Mouse (Mus musculus) stomach, postnatal 0 days (tissue): ENCODE measurements around the gene Pabpc5. TPM values are rescaled to one million over a fixed set of nuclear protein-coding genes. Genes with fewer than 3 reads are reported as not detected.

Experiments used
- ATAC-seq: fragments of 200-750 bp; cut with Nextera tagmentation; 2 replicates; pipeline ENCODE4 v1.8.0; 2017; ENCODE audit not compliant: low FRiP score, low TSS enrichment
- DNase-seq: peaks from one replicate; pipeline ENCODE4 v3.0.0-alpha.2; 2016; ENCODE audit warnings: low spot score
- H3K27ac ChIP-seq: fragments of 300-500 bp; sonication (generic); replicated peaks from 2 replicates; pipeline ENCODE4 v1.5.1; 2014; ENCODE audit warnings: mild to moderate bottlenecking, control low read depth
- H3K27me3 ChIP-seq: fragments of 300-500 bp; sonication (generic); 2 replicates; pipeline ENCODE4 v1.6.1; 2014; ENCODE audit warnings: low read length; ENCODE audit not compliant: control insufficient read depth, insufficient read depth
- H3K36me3 ChIP-seq: fragments of 300-500 bp; sonication (generic); 2 replicates; pipeline ENCODE4 v1.6.1; 2014; ENCODE audit warnings: low read length, mixed read lengths; ENCODE audit not compliant: control insufficient read depth, insufficient read depth
- H3K4me1 ChIP-seq: fragments of 300-500 bp; sonication (generic); replicated peaks from 2 replicates; pipeline ENCODE4 v1.6.1; 2014; ENCODE audit warnings: antibody characterized with exemption; ENCODE audit not compliant: control insufficient read depth, insufficient read depth
- H3K4me2 ChIP-seq: fragments of 300-500 bp; sonication (generic); replicated peaks from 2 replicates; pipeline ENCODE4 v1.6.1; 2014; ENCODE audit warnings: low read depth, mild to moderate bottlenecking, control low read depth, moderate library complexity
- H3K4me3 ChIP-seq: fragments of 300-500 bp; sonication (generic); 2 replicates; pipeline ENCODE4 v1.5.1; 2014; ENCODE audit warnings: low read depth, low read length, control low read depth
- H3K9ac ChIP-seq: fragments of 300-500 bp; sonication (generic); 2 replicates; pipeline ENCODE4 v1.6.1; 2014; ENCODE audit warnings: mild to moderate bottlenecking, low read length, control low read depth, mixed read lengths
- H3K9me3 ChIP-seq: fragments of 300-500 bp; sonication (generic); 2 replicates; pipeline ENCODE4 v1.6.1; 2016; ENCODE audit warnings: low read length; ENCODE audit not compliant: control insufficient read depth
- CTCF ChIP-seq: IDR thresholded peaks from 2 replicates; pipeline ENCODE4 v1.5.1; 2016; ENCODE audit warnings: antibody characterized with exemption, low read depth, mild to moderate bottlenecking, moderate library complexity
- EP300 ChIP-seq: optimal IDR thresholded peaks from 2 replicates; pipeline ENCODE3; 2016; ENCODE audit warnings: antibody characterized with exemption
- WGBS: fragments of 180-500 bp; shearing (Covaris S2); extraction: QIAGEN DNeasy Blood & Tissue Kit; methylation state at CpG from one replicate; pipeline ENCODE4 v1.1.7; 2014; 5-methylcytosine and 5-hydroxymethylcytosine counted together
- polyA plus RNA-seq: library from polyadenylated mRNA; unstranded; fragments of >200 nt; fragmentation: Nextera tagmentation; extraction: Ambion mirVana; gene quantifications from 2 replicates; pipeline ENCODE4 v1.2.1, GENCODE M21; 2015

Gene Pabpc5
- polyA plus RNA-seq = 0.07 and 0.11 TPM in 2 replicates

GRCm38 (mm10) chrX:119927081-119927571 is at the start of gene Pabpc5:
Gene Pabpc5 (plus strand): TSS chrX:119927196.
- peak; percentile 80 for ATAC-seq
- Histone ChIP-seq H3K4me1 (no peaks in the 10 kb centered on the region), H3K27me3 (no peaks in the 10 kb centered on the region), H3K36me3 (no peaks in the 10 kb centered on the region), H3K4me3 (peak within 1 kb of the TSS; percentile 30), H3K9me3 (no peaks in the 10 kb centered on the region), H3K27ac (0 out of 2 replicates have a peak within 1 kb of the TSS, but pooled peaks have one; percentile 30), H3K9ac (0 out of 2 replicates have a peak within 1 kb of the TSS, but pooled peaks have one; percentile 43), H3K4me2 (peak within 1 kb of the TSS; percentile 42)
- no peak for TF ChIP-seq CTCF
- no peak for TF ChIP-seq EP300
- 8% methylated on average over 20 of the region's 21 CpGs for WGBS
- peak; percentile 51 for DNase-seq

DNA sequence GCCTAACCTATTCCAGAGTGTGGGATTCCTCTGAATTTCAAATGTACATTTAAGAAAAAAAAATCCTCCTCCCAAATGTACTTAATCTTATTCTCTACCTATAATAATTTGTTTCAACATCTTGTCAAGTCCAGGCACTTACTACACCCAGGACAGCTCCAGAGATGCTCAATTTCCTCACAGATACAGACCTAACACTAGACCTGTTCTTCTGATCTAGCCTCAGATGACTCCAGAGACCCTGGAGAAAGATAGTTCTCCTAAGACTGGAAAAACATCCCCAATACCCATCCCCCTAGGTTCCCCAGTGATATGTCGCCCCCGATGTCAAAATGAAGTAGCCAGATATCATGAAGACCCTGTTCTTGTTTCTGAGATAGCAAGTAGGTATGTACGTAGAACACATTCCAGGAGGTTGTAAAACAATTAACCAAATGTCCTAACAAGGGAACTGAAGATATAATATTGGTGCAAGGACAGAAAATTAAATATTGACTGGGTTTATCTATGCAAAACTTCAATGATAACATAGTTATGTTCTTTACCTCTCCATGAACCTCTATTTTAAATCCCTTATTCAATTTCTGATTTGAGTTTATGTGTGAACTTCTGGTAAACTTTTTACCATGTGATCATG is 39.9 kb upstream of the Pabpc5 start:
- Histone ChIP-seq H3K27me3 (no peaks in the 10 kb centered on the region), H3K4me3 (no peak overlapping the region), H3K9me3 (no peaks in the 10 kb centered on the region), H3K36me3 (no peaks in the 10 kb centered on the region), H3K27ac (no peak overlapping the region), H3K9ac (no peak overlapping the region), H3K4me1 (no peaks in the 10 kb centered on the region), H3K4me2 (no peak overlapping the region)
- DNase-seq = no peak
- 86% methylated on average over 3 of the region's 3 CpGs for WGBS
- TF ChIP-seq CTCF (no peak), EP300 (no peak)
- ATAC-seq = no peak

- TF ChIP-seq CTCF = no peak
- no peak for TF ChIP-seq EP300
- 70% methylated on average over 6 of the region's 6 CpGs for WGBS
- no peak for DNase-seq
Observed at GRCm38 (mm10) chrX:119888326-119888920, 38.6 kb upstream of the Pabpc5 start.

DNA sequence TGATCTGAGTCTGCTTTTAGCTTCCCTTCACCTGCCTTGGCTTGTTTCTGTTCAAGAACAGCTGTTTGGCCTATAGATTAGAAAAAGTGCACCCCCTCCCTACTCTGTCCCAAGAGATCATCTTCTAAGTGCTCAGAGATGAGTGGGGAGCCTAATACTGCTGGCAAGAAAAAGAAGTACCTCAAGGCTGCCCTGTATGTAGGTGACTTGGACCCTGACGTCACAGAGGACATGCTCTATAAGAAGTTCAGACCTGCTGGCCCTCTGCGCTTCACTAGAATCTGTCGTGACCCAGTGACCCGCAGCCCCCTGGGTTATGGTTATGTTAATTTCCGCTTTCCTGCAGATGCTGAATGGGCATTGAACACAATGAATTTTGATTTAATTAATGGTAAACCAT is 856 bp downstream of the Pabpc5 start:
- WGBS = 87% methylated on average over 5 of the region's 5 CpGs
- H3K27ac ChIP-seq = no peak overlapping the region
- H3K4me1 ChIP-seq = no peaks in the 10 kb centered on the region
- no peak overlapping the region for H3K4me3 ChIP-seq
- no peaks in the 10 kb centered on the region for H3K9me3 ChIP-seq
- TF ChIP-seq EP300 = no peak
- no peak for TF ChIP-seq CTCF
- no peak overlapping the region for H3K9ac ChIP-seq
- H3K36me3 ChIP-seq = no peaks in the 10 kb centered on the region
- no peak overlapping the region for H3K4me2 ChIP-seq
- H3K27me3 ChIP-seq = no peaks in the 10 kb centered on the region
- DNase-seq (no peak), ATAC-seq (no peak)

More at GRCm38 (mm10) chrX:119888326-119888920, 38.6 kb upstream of the Pabpc5 start:
- Histone ChIP-seq H3K4me2 (no peak overlapping the region), H3K9ac (no peak overlapping the region), H3K4me1 (no peaks in the 10 kb centered on the region), H3K9me3 (no peaks in the 10 kb centered on the region), H3K27me3 (no peaks in the 10 kb centered on the region), H3K4me3 (no peak overlapping the region), H3K27ac (no peak overlapping the region), H3K36me3 (no peaks in the 10 kb centered on the region)
- ATAC-seq = no peak
